Mouse (Mus musculus) thymus, adult 2 months (tissue): Measurements from ENCODE around the gene Tenm2.

Source experiments
- CTCF ChIP-seq: fragments of 200-500 bp; IDR thresholded peaks from 2 replicates; pipeline ENCODE4 v1.5.1; 2012; ENCODE audit warnings: mild to moderate bottlenecking, control low read depth, low read length, moderate library complexity, borderline replicate concordance; ENCODE audit not compliant: control insufficient read depth, poor library complexity, insufficient read depth; ENCODE audit errors: extremely low read depth
- POLR2A ChIP-seq: fragments of 200-500 bp; IDR thresholded peaks from 2 replicates; pipeline ENCODE4 v1.6.1; 2012; ENCODE audit warnings: mild to moderate bottlenecking, low read length, control low read depth, moderate library complexity; ENCODE audit not compliant: control insufficient read depth, poor library complexity, insufficient read depth; ENCODE audit errors: extremely low read depth

DNA sequence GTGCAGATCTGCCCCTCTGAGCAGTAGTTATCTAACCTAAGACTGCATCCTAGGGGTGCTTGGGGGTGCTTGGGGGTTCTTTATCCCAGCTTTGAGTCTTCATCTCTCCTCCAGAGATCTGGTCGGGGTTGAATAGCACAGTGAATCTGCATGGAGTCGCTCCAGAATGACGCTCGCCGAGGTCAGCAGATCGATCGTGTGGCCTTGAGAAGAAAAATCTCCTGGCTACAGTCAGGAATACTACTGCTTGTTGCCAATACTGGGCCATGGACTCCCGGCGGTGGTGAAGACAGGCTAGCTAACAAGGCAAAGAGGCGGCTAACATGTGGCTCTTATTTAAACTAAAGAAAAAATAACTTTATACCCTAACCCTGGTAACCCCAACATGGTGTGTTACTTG is 1267.5 kb downstream of the Tenm2 start:
- TF ChIP-seq CTCF = no peak
- no peak for TF ChIP-seq POLR2A
